Mouse (Mus musculus) ES-Bruce4 (cell line): ENCODE data around the gene Fbp2. TPM values are rescaled to one million over a fixed set of nuclear protein-coding genes. Genes with fewer than 3 reads are reported as not detected.

Experiments used
- H3K27ac ChIP-seq: 2 replicates; pipeline ENCODE4 v1.5.1; 2012; ENCODE audit warnings: low read length, inconsistent platforms; ENCODE audit not compliant: insufficient read depth
- H3K27me3 ChIP-seq: 2 replicates; pipeline ENCODE4 v1.6.1; 2012; ENCODE audit warnings: mild to moderate bottlenecking, low read length, inconsistent platforms; ENCODE audit not compliant: control insufficient read depth, poor library complexity, insufficient read depth, severe bottlenecking
- H3K36me3 ChIP-seq: 2 replicates; pipeline ENCODE4 v1.6.1; 2012; ENCODE audit warnings: inconsistent platforms, mild to moderate bottlenecking, low read length, moderate library complexity; ENCODE audit not compliant: control insufficient read depth, poor library complexity, insufficient read depth, severe bottlenecking
- H3K4me1 ChIP-seq: one replicate; pipeline ENCODE4 v1.8.1; 2011; ENCODE audit warnings: low read length; ENCODE audit not compliant: control insufficient read depth, insufficient read depth
- H3K4me3 ChIP-seq: 2 replicates; pipeline ENCODE4 v1.5.1; 2011; ENCODE audit warnings: low read depth, mild to moderate bottlenecking, low read length
- H3K9ac ChIP-seq: 2 replicates; pipeline ENCODE4 v1.6.1; 2012; ENCODE audit warnings: low read depth, mild to moderate bottlenecking, inconsistent platforms; ENCODE audit not compliant: poor library complexity, severe bottlenecking
- H3K9me3 ChIP-seq: replicated peaks from 2 replicates; pipeline ENCODE4 v1.6.1; 2012; ENCODE audit warnings: mild to moderate bottlenecking, low read length, inconsistent platforms; ENCODE audit not compliant: control insufficient read depth, poor library complexity, insufficient read depth, severe bottlenecking
- CTCF ChIP-seq: IDR thresholded peaks from one replicate; pipeline ENCODE4 v1.8.1; 2011; ENCODE audit warnings: low read depth, low read length
- EP300 ChIP-seq: IDR thresholded peaks from 2 replicates; pipeline ENCODE4 v1.6.1; 2011; ENCODE audit warnings: low read depth, low read length; ENCODE audit not compliant: insufficient read depth
- POLR2A ChIP-seq: IDR thresholded peaks from one replicate; pipeline ENCODE4 v1.8.1; 2011; ENCODE audit warnings: low read length; ENCODE audit not compliant: insufficient read depth
- polyA plus RNA-seq: library from polyadenylated mRNA; stranded (reverse); fragments of >200 nt; gene quantifications from 2 replicates; pipeline ENCODE4 v1.2.4, GENCODE M21; 2011; ENCODE audit warnings: low read depth; ENCODE audit not compliant: missing spikeins, insufficient read depth, insufficient read length

Gene Fbp2
- 0.59 TPM in 1 of 2 replicates, not detected in the other for polyA plus RNA-seq

- H3K27ac ChIP-seq = no peak within 1 kb of the TSS
These were observed at the start of gene Fbp2 for GRCm38 (mm10) chr13:62857941-62858915. Gene Fbp2 (minus strand): TSS chr13:62858422.

GRCm38 (mm10) chr13:62907527-62908162, 49.4 kb upstream of the Fbp2 start:
- H3K9ac ChIP-seq = no peak overlapping the region
- H3K4me1 ChIP-seq = peaks cover 5% of the 10 kb centered on the region
- no peak overlapping the region for H3K27ac ChIP-seq
- TF ChIP-seq EP300 = no peak
- TF ChIP-seq POLR2A = no peak
- TF ChIP-seq CTCF = no peak
- no peak overlapping the region for H3K4me3 ChIP-seq
- H3K9me3 ChIP-seq = no peaks in the 10 kb centered on the region
- peaks cover 2% of the 10 kb centered on the region; the same call in 1 of the 2 replicates for H3K27me3 ChIP-seq
- no peaks in the 10 kb centered on the region for H3K36me3 ChIP-seq

More at GRCm38 (mm10) chr13:62857941-62858915, at the start of gene Fbp2:
- TF ChIP-seq CTCF (no peak), POLR2A (no peak), EP300 (no peak)
- no peaks in the 10 kb centered on the region for H3K36me3 ChIP-seq
- H3K9me3 ChIP-seq = no peaks in the 10 kb centered on the region
- H3K4me3 ChIP-seq = no peak within 1 kb of the TSS
- H3K27me3 ChIP-seq = no peaks in the 10 kb centered on the region
- H3K4me1 ChIP-seq = no peaks in the 10 kb centered on the region
- no peak within 1 kb of the TSS for H3K9ac ChIP-seq

- no peak overlapping the region for H3K4me3 ChIP-seq
- H3K36me3 ChIP-seq = no peaks in the 10 kb centered on the region
- TF ChIP-seq CTCF = no peak
- no peak for TF ChIP-seq EP300
- TF ChIP-seq POLR2A = no peak
- no peaks in the 10 kb centered on the region for H3K4me1 ChIP-seq
- H3K27me3 ChIP-seq = no peaks in the 10 kb centered on the region
- no peaks in the 10 kb centered on the region for H3K9me3 ChIP-seq
- no peak overlapping the region for H3K9ac ChIP-seq
- no peak overlapping the region for H3K27ac ChIP-seq
These were observed 42.9 kb upstream of the Fbp2 start for GRCm38 (mm10) chr13:62901139-62901538.

- no peak for TF ChIP-seq POLR2A
- TF ChIP-seq EP300 = no peak
- TF ChIP-seq CTCF = no peak
- H3K9ac ChIP-seq = no peak overlapping the region
- H3K4me3 ChIP-seq = no peak overlapping the region
- no peaks in the 10 kb centered on the region for H3K4me1 ChIP-seq
- no peaks in the 10 kb centered on the region for H3K27me3 ChIP-seq
- H3K9me3 ChIP-seq = no peaks in the 10 kb centered on the region
- H3K36me3 ChIP-seq = no peaks in the 10 kb centered on the region
- no peak overlapping the region for H3K27ac ChIP-seq
These were observed 39.9 kb upstream of the Fbp2 start for GRCm38 (mm10) chr13:62897927-62898646.

GRCm38 (mm10) chr13:62893044-62893842, 35.0 kb upstream of the Fbp2 start:
- H3K9ac ChIP-seq = no peak overlapping the region
- H3K27ac ChIP-seq = no peak overlapping the region
- no peaks in the 10 kb centered on the region for H3K36me3 ChIP-seq
- no peaks in the 10 kb centered on the region for H3K4me1 ChIP-seq
- H3K4me3 ChIP-seq = no peak overlapping the region
- H3K9me3 ChIP-seq = no peaks in the 10 kb centered on the region
- no peak for TF ChIP-seq EP300
- TF ChIP-seq POLR2A = no peak
- no peak for TF ChIP-seq CTCF
- no peaks in the 10 kb centered on the region for H3K27me3 ChIP-seq
